Mouse (Mus musculus) liver, postnatal 0 days (tissue): Measurements from ENCODE around the gene Elp4.

Experiments used
- CTCF ChIP-seq: sonication (generic); IDR thresholded peaks from 2 replicates; pipeline ENCODE4 v1.5.1; 2016; ENCODE audit warnings: antibody characterized with exemption, low read depth
- EP300 ChIP-seq: IDR thresholded peaks from 2 replicates; pipeline ENCODE4 v1.6.1; 2016; ENCODE audit warnings: antibody characterized with exemption, low read depth, mild to moderate bottlenecking

- no peak for TF ChIP-seq CTCF
- no peak for TF ChIP-seq EP300
Measured at GRCm38 (mm10) chr2:105813041-105813440, 91.3 kb downstream of the Elp4 start.
